Mouse (Mus musculus) intestine, embryonic 14.5 days (tissue): Measurements from ENCODE around the gene Acap3. TPM values are rescaled to one million over a fixed set of nuclear protein-coding genes. Genes with fewer than 3 reads are reported as not detected.

Source experiments
- ATAC-seq: fragments of 200-750 bp; cut with Nextera tagmentation; replicated peaks from 2 replicates; pipeline ENCODE4 v1.8.0; 2017; ENCODE audit warnings: low read depth, moderate number of reproducible peaks, moderate TSS enrichment, moderate library complexity; ENCODE audit not compliant: low FRiP score, low TSS enrichment
- DNase-seq: peaks from one replicate; pipeline ENCODE4 v3.0.0-alpha.2; 2018; ENCODE audit warnings: low spot score
- H3K27ac ChIP-seq: fragments of 300-500 bp; sonication (generic); 2 replicates; pipeline ENCODE4 v1.5.1; 2014; ENCODE audit warnings: low read depth, mild to moderate bottlenecking, control low read depth
- H3K27me3 ChIP-seq: fragments of 300-500 bp; sonication (generic); replicated peaks from 2 replicates; pipeline ENCODE4 v1.6.1; 2014; ENCODE audit warnings: low read length, control low read depth; ENCODE audit not compliant: control insufficient read depth, insufficient read depth
- H3K36me3 ChIP-seq: fragments of 300-500 bp; sonication (generic); 2 replicates; pipeline ENCODE4 v1.6.1; 2014; ENCODE audit warnings: low read length, control low read depth; ENCODE audit not compliant: control insufficient read depth, insufficient read depth
- H3K4me1 ChIP-seq: fragments of 300-500 bp; sonication (generic); replicated peaks from 2 replicates; pipeline ENCODE4 v1.6.1; 2014; ENCODE audit warnings: low read length, control low read depth, mixed read lengths; ENCODE audit not compliant: control insufficient read depth, insufficient read depth
- H3K4me2 ChIP-seq: fragments of 300-500 bp; sonication (generic); 2 replicates; pipeline ENCODE4 v1.6.1; 2014; ENCODE audit warnings: low read length
- H3K4me3 ChIP-seq: fragments of 300-500 bp; sonication (generic); 2 replicates; pipeline ENCODE4 v1.5.1; 2014; ENCODE audit warnings: low read depth, low read length, control low read depth, mixed read lengths
- H3K9ac ChIP-seq: fragments of 300-500 bp; sonication (generic); 2 replicates; pipeline ENCODE4 v1.6.1; 2014; ENCODE audit warnings: mild to moderate bottlenecking, low read length
- H3K9me3 ChIP-seq: fragments of 300-500 bp; sonication (generic); 2 replicates; pipeline ENCODE4 v1.6.1; 2016; ENCODE audit warnings: low read length, control low read depth; ENCODE audit not compliant: control insufficient read depth
- WGBS: fragments of 180-500 bp; shearing (Covaris S2); extraction: QIAGEN DNeasy Blood & Tissue Kit; methylation state at CpG from one replicate; pipeline ENCODE4 v1.1.7; 2014; 5-methylcytosine and 5-hydroxymethylcytosine counted together
- polyA plus RNA-seq: library from polyadenylated mRNA; unstranded; fragments of >200 nt; fragmentation: Nextera tagmentation; extraction: Ambion mirVana; gene quantifications from 2 replicates; pipeline ENCODE4 v1.2.1, GENCODE M21; 2014

Gene Acap3
- polyA plus RNA-seq, 1 experiment from 2014 or later = 16.6 TPM

- peak; percentile 94 for DNase-seq
- Histone ChIP-seq H3K27me3 (no peaks in the 10 kb centered on the region), H3K4me2 (peak within 1 kb of the TSS; percentile 88), H3K9me3 (no peaks in the 10 kb centered on the region), H3K4me3 (peak within 1 kb of the TSS; percentile 73), H3K36me3 (peaks cover 47% of the 10 kb centered on the region), H3K9ac (peak within 1 kb of the TSS; percentile 71), H3K27ac (peak within 1 kb of the TSS; percentile 54), H3K4me1 (peaks cover 17% of the 10 kb centered on the region)
- peak; percentile 94 for ATAC-seq
- under 1% methylated on average over 63 of the region's 63 CpGs for WGBS
Measured at GRCm38 (mm10) chr4:155869317-155870033, 22.1 kb upstream of the Acap3 start, which contains the start of the genes Cptp and Ints11. Cptp (minus strand) TSS chr4:155869440. Ints11 (plus strand) TSS chr4:155869546.

GRCm38 (mm10) chr4:155871404-155871803 is 20.2 kb upstream of the Acap3 start:
- H3K27ac ChIP-seq = no peak overlapping the region
- no peak overlapping the region for H3K4me2 ChIP-seq
- DNase-seq (no peak), ATAC-seq (no peak)
- no peaks in the 10 kb centered on the region for H3K9me3 ChIP-seq
- H3K36me3 ChIP-seq = peaks cover 50% of the 10 kb centered on the region
- no peak overlapping the region for H3K4me3 ChIP-seq
- H3K4me1 ChIP-seq = peaks cover 17% of the 10 kb centered on the region
- H3K9ac ChIP-seq = no peak overlapping the region
- 83% methylated on average over 7 of the region's 7 CpGs for WGBS
- H3K27me3 ChIP-seq = no peaks in the 10 kb centered on the region

- no peaks in the 10 kb centered on the region for H3K27me3 ChIP-seq
- H3K9me3 ChIP-seq = no peaks in the 10 kb centered on the region
- H3K36me3 ChIP-seq = peaks cover 56% of the 10 kb centered on the region
- no peaks in the 10 kb centered on the region for H3K4me1 ChIP-seq
- H3K4me3 ChIP-seq = no peak overlapping the region
- 77% methylated on average over 3 of the region's 3 CpGs for WGBS
- peak overlapping the region; percentile 34 for H3K27ac ChIP-seq
- no peak overlapping the region for H3K9ac ChIP-seq
- DNase-seq (no peak), ATAC-seq (no peak)
- H3K4me2 ChIP-seq = no peak overlapping the region
Measured at GRCm38 (mm10) chr4:155883587-155883986, 8.0 kb upstream of the Acap3 start.

- WGBS = 90% methylated on average over 5 of the region's 5 CpGs
- Histone ChIP-seq H3K4me3 (no peak overlapping the region), H3K9ac (no peak overlapping the region), H3K36me3 (peaks cover 66% of the 10 kb centered on the region), H3K4me1 (peaks cover 7% of the 10 kb centered on the region), H3K27ac (no peak overlapping the region), H3K4me2 (no peak overlapping the region), H3K27me3 (no peaks in the 10 kb centered on the region), H3K9me3 (no peaks in the 10 kb centered on the region)
- ATAC-seq (no peak), DNase-seq (no peak)
Measured at GRCm38 (mm10) chr4:155886330-155886729, 5.3 kb upstream of the Acap3 start.

- H3K4me2 ChIP-seq = no peak overlapping the region
- ATAC-seq (no peak), DNase-seq (no peak)
- H3K36me3 ChIP-seq = peaks cover 60% of the 10 kb centered on the region
- no peak overlapping the region for H3K4me3 ChIP-seq
- H3K4me1 ChIP-seq = peaks cover 8% of the 10 kb centered on the region
- no peaks in the 10 kb centered on the region for H3K27me3 ChIP-seq
- WGBS = 90% methylated on average over 10 of the region's 10 CpGs
- no peaks in the 10 kb centered on the region for H3K9me3 ChIP-seq
- no peak overlapping the region for H3K9ac ChIP-seq
- H3K27ac ChIP-seq = no peak overlapping the region
Measured at GRCm38 (mm10) chr4:155887674-155888073, 3.9 kb upstream of the Acap3 start.

- Histone ChIP-seq H3K27ac (no peak overlapping the region), H3K4me1 (peaks cover 13% of the 10 kb centered on the region), H3K27me3 (no peaks in the 10 kb centered on the region), H3K36me3 (peaks cover 56% of the 10 kb centered on the region), H3K9me3 (no peaks in the 10 kb centered on the region), H3K9ac (no peak overlapping the region), H3K4me2 (no peak overlapping the region), H3K4me3 (no peak overlapping the region)
- ATAC-seq = no peak
- DNase-seq = no peak
- WGBS = 95% methylated on average over 9 of the region's 9 CpGs
Measured at GRCm38 (mm10) chr4:155888181-155888580, 3.4 kb upstream of the Acap3 start.

GRCm38 (mm10) chr4:155889316-155889715 is 2.3 kb upstream of the Acap3 start:
- peaks cover 53% of the 10 kb centered on the region for H3K36me3 ChIP-seq
- no peak overlapping the region for H3K4me2 ChIP-seq
- H3K9ac ChIP-seq = no peak overlapping the region
- no peaks in the 10 kb centered on the region for H3K9me3 ChIP-seq
- no peak overlapping the region for H3K27ac ChIP-seq
- no peaks in the 10 kb centered on the region for H3K27me3 ChIP-seq
- no peak overlapping the region for H3K4me3 ChIP-seq
- DNase-seq (no peak), ATAC-seq (no peak)
- WGBS = 86% methylated on average over 5 of the region's 5 CpGs
- H3K4me1 ChIP-seq = peaks cover 24% of the 10 kb centered on the region

GRCm38 (mm10) chr4:155891011-155891471 is 581 bp upstream of the Acap3 start:
- ATAC-seq (peak; percentile 2; the same call in 1 of the 2 replicates), DNase-seq (peak; percentile 54)
- Histone ChIP-seq H3K27me3 (no peaks in the 10 kb centered on the region), H3K4me1 (peaks cover 33% of the 10 kb centered on the region), H3K4me3 (peak overlapping the region; percentile 89), H3K36me3 (peaks cover 39% of the 10 kb centered on the region), H3K9ac (peak overlapping the region; percentile 74), H3K27ac (0 out of 2 replicates have a peak overlapping the region, but pooled peaks have one; percentile 91), H3K9me3 (no peaks in the 10 kb centered on the region), H3K4me2 (peak overlapping the region; percentile 94)
- WGBS = under 1% methylated on average over 34 of the region's 34 CpGs

- WGBS = under 1% methylated on average over 52 of the region's 56 CpGs
Measured at GRCm38 (mm10) chr4:155892017-155892416, 395 bp downstream of the Acap3 start.

More at GRCm38 (mm10) chr4:155892017-155892416, 395 bp downstream of the Acap3 start:
- Histone ChIP-seq H3K4me1 (peaks cover 33% of the 10 kb centered on the region), H3K36me3 (peaks cover 39% of the 10 kb centered on the region), H3K27ac (peak overlapping the region; percentile 91), H3K4me3 (peak overlapping the region; percentile 89), H3K27me3 (no peaks in the 10 kb centered on the region), H3K4me2 (peak overlapping the region; percentile 94), H3K9me3 (no peaks in the 10 kb centered on the region), H3K9ac (peak overlapping the region; percentile 74)
- ATAC-seq (peak; percentile 87), DNase-seq (no peak)
